Mouse (Mus musculus): ENCODE results near the gene Prdm9.
"Not testable (repeated sequence)": the region's sequence is repeated elsewhere in the genome, so short reads cannot be mapped to it uniquely, and the experiment has no call there.

Prdm9 gene

GRCm38 (mm10) chr17:15564014-15564927, at the start of gene Prdm9:
Gene Prdm9, minus strand, starts transcription at chr17:15564354.
- DNase-seq, result peak; percentile 99 to 100

- DNase-seq, result no peak
These were observed 35.3 kb upstream of the Prdm9 start for GRCm38 (mm10) chr17:15599496-15599895.

- no peak for DNase-seq
These were observed 27.2 kb upstream of the Prdm9 start for GRCm38 (mm10) chr17:15591216-15591881.

- no peak for DNase-seq
These were observed 24.0 kb upstream of the Prdm9 start for GRCm38 (mm10) chr17:15588116-15588515.

GRCm38 (mm10) chr17:15585691-15586090, 21.5 kb upstream of the Prdm9 start:
- DNase-seq, result no peak

GRCm38 (mm10) chr17:15583071-15583470, 18.9 kb upstream of the Prdm9 start:
- no peak for DNase-seq

- no peak for DNase-seq
These were observed 15.9 kb upstream of the Prdm9 start for GRCm38 (mm10) chr17:15580072-15580447.

- no peak for DNase-seq
These were observed 15.4 kb upstream of the Prdm9 start for GRCm38 (mm10) chr17:15579410-15580071.

GRCm38 (mm10) chr17:15577291-15577694, 13.1 kb upstream of the Prdm9 start:
- peak in 1 of 2 experiments; percentile 18 for DNase-seq

- DNase-seq, result no peak
These were observed 10.9 kb upstream of the Prdm9 start for GRCm38 (mm10) chr17:15575056-15575455.

GRCm38 (mm10) chr17:15566908-15567307, 2.8 kb upstream of the Prdm9 start:
- no peak for DNase-seq

- DNase-seq, result peak in 1 of 2 experiments; percentile 9
These were observed 760 bp upstream of the Prdm9 start for GRCm38 (mm10) chr17:15564928-15565300.

- DNase-seq, result no peak
These were observed 4.2 kb downstream of the Prdm9 start for GRCm38 (mm10) chr17:15559946-15560345.

GRCm38 (mm10) chr17:15549713-15550112, 14.4 kb downstream of the Prdm9 start:
- DNase-seq, result no peak

- no peak for DNase-seq
These were observed 17.7 kb downstream of the Prdm9 start for GRCm38 (mm10) chr17:15546440-15546839.

- not testable (repeated sequence) for DNase-seq
These were observed 20.3 kb downstream of the Prdm9 start for GRCm38 (mm10) chr17:15543868-15544267.

- DNase-seq, result no peak
These were observed 23.8 kb downstream of the Prdm9 start for GRCm38 (mm10) chr17:15540309-15540708.

- DNase-seq, result no peak
These were observed 27.7 kb downstream of the Prdm9 start for GRCm38 (mm10) chr17:15536457-15536904.

- no peak for DNase-seq
These were observed 28.2 kb downstream of the Prdm9 start for GRCm38 (mm10) chr17:15535943-15536342.

- DNase-seq, result no peak
These were observed 28.9 kb downstream of the Prdm9 start for GRCm38 (mm10) chr17:15535162-15535800.

- DNase-seq, result peak in 1 of 2 experiments; percentile 52
These were observed 34.0 kb downstream of the Prdm9 start for GRCm38 (mm10) chr17:15530141-15530540.

- no peak for DNase-seq
These were observed 35.3 kb downstream of the Prdm9 start for GRCm38 (mm10) chr17:15528887-15529286.

- DNase-seq, result no peak
These were observed 36.4 kb downstream of the Prdm9 start for GRCm38 (mm10) chr17:15527811-15528136.

Measured in spleen, adult 18-20 months (tissue).